Mouse (Mus musculus) kidney, adult 8-10 months (tissue): ENCODE results near the gene Bco2.
A peak's percentile ranks its signal among the peaks of the same experiment; 100 is the strongest.

Experiments
- DNase-seq, 2 experiments: peaks; one replicate each; pipeline ENCODE4 v3.0.0; 2022

The Bco2 gene

DNA sequence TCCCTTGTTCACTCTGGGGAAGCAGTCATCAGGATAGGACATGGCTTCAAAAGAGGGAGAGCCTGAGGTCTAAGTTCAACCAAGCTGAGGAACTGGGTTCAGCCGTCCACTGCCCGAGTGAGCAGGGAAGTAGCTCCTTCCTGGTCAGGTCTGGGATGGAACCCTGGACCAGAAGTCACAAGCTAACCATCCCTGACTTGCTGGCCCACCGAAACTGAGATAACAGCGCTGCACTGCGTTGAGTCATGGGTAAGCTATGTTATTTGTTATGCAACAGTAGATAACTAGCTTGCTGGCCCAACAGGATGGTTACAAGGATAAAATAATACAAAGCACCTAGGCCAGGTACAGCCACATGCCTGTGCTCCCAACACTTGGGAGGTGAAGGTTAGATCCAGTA lies 39.5 kb downstream of the Bco2 start:
- DNase-seq: no peak

DNA sequence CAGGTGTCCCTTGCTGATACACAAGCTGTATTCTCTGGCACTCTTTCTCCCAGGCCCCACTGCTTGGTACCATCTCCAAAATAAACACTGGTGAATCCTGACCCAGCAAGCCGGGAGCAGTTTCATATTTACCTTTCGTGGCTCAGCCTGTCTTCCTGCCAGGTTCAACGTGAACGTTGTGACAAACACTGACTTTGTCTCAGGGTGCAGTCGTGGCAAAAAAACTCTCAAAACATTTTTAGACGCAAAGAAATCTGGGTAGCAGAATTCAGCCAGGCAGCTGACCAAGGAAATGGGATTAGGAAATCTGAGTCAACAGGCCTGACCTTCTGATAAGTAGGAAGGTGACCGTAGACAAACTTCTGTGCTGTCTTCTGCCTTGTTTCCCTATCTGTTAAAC lies 47.4 kb downstream of the Bco2 start:
- no peak for DNase-seq

DNA sequence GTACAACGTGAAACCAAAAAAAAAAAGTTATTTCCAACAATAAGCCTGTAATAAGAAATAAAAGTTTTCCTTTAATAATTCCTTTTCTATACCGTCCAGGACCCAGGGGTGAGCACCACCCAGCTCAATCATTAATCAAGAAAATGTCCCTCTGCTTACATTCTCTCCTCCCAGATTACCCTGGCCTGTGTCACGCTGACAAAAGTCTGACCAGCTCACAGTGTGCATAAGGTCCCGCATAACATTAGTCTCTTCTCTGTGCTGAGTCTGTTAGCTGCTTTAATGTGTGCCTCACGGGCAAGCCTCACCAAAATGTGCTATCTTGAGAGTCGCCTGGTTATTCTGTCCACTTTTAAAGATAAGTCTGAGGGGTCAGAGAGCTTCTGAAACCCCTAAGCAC lies 49.6 kb downstream of the Bco2 start:
- no peak for DNase-seq

DNA sequence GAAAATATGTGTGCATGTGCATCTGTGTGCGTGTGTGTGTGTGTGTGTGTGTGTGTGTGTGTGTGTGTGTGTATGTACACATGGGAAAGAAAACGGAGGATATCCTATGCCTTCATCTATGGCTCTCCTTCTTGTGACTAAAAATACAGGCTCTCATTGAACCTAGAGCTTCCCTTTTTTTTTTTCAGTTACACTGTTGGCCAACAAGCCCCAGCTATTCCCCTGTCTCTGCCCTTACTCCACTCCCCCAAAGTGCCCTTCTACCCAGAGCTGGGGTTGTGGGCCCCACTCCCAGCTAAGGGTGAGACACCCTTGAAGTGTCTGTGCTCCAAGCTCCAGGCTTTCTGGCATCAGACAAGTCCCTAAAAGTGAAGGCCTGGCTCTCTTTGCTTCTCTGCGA lies 52.0 kb downstream of the Bco2 start:
- no peak for DNase-seq

- no peak for DNase-seq
Measured at GRCm38 (mm10) chr9:50500974-50501501, 53.9 kb downstream of the Bco2 start.

DNA sequence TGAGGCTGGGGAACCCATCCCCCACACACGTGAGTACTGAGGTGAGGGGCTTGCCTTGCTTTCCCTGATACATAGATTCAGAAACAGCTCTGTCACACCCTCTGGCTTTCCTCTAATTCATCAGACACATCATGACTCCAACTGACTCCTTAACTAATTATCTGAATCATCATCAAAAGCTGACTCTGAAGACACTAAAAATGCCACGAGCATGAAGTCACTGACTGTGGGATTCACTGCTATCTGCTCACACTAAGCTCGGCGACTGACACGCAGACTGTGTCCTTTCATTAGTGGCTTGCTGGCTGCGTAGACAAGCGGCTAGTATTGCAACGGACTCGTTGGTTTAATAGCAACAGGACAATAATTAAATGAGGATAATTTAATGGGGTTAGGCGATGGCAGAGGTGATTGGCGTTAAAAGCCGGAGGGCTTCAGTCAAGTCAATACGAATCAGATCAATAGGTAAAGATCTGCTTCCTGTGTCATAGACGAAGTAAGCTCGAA lies 54.5 kb downstream of the Bco2 start:
- DNase-seq: no peak

DNA sequence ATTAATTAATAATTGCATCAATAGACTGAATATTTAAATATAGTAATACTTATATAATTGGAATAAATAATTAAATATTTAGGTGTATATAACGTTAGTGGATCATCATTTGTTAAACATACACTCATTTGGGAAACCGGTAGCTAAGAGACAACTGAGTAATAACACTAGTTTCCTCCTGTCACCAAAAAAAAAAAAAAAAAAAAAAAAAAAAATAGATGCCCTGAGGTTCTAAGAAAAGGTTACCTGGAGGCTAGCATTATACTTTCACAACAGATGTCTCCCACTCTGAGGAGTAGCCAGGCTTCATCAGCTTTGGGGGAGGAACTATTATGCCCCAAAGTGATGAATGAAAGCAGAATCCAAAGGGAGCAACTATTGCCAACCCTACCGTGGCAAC lies 55.2 kb downstream of the Bco2 start:
- no peak for DNase-seq

DNA sequence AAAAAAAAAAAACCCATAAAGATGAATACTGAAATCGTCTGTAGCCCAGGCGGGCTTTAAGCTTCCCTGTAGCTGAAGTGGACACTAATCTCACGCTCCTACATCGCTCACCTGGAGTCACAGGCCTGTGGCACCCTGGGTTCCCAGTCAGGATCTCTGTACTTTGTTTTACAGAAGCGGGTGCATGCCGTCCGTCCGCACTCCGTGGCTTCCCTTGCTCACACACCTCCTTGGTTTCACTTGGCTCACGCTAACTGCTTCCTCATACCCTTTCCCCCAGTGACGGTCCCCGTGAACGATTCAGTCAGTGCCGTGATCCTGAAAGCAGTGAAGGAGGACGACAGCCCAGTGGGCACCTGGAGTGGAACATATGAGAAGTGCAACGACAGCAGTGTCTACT lies 56.2 kb downstream of the Bco2 start:
- DNase-seq: no peak

- no peak for DNase-seq
Measured at GRCm38 (mm10) chr9:50497536-50497935, 57.4 kb downstream of the Bco2 start.

- no peak for DNase-seq
Measured at GRCm38 (mm10) chr9:50497076-50497475, 57.9 kb downstream of the Bco2 start.

- DNase-seq: no peak
Measured at GRCm38 (mm10) chr9:50496546-50496945, 58.4 kb downstream of the Bco2 start.

- no peak for DNase-seq
Measured at GRCm38 (mm10) chr9:50496151-50496505, 58.9 kb downstream of the Bco2 start.

DNA sequence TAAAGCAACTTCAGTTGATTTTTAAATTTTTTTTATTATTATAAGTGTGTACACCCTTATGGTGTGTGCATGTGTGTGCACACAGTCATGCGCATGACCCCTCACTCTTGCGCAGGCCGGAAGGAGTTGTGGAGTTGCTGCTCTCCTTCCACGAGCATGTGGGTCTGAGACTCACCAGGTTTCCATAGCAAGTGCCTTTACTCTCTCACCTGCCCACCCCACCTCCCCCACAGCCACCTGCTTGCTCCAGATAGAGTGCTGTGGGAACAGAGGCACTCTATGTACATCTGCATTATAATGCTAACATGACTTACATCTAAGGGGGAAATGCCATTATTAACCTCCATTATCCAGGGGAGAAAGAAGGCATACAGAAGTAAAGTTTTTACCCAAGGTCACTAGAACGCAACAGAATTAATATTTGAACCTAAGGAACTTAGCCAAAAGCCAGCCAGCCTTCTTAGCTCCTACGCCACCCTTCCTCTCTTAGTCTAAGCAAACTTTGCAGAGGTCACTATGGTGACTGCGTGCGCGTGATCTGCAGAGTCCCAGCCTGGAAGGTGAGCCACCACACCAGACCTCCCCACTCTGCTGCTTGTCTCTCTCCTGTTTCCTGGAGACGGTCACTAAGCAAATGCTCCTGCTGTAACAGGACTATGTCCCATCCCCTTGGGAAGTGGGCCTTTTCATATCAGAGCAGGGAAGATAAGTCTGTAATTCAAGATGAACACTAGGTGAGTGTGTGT lies 59.4 kb downstream of the Bco2 start:
- peak in 1 of 2 experiments; percentile 11 for DNase-seq

DNA sequence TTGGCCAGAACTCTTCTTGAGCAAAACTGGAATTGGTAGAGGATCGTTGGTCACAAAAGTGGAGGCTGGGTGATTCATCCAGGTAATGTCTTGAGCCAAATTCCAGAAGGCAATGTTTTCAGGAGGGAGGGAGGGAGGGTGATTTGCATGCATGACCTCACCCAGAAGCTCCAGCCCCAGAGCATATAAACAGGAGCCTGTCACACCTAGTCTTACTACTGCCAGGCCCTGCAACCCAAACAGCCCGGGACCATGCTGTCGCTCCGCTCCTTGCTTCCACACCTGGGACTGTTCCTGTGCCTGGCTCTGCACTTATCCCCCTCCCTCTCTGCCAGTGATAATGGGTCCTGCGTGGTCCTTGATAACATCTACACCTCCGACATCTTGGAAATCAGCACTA lies 60.7 kb downstream of the Bco2 start, which contains the start of gene Plet1:
Gene Plet1, plus strand, starts transcription at position 215 of the 400 bp plus-strand sequence.
- peak in 1 of 2 experiments; percentile 23 for DNase-seq

DNA sequence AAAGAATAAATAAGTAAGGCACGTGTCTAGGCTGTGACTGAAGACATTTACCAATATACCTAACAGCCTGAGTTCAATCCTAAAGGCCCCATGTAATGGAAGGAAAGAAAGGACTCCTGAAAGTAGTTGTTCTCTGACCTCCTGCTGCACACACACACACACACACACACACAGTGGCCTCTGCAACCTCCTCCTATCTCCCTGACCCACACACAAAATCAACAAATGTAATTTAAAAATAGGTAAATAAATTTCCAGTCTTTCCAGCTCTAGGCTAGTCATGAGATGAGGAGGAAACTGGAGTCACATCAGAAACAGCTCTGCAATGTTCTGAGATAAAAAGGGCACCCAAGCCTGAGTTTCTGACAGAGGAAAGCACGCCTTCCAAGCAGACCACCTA lies 61.2 kb downstream of the Bco2 start:
- DNase-seq: no peak

- no peak for DNase-seq
Measured at GRCm38 (mm10) chr9:50491531-50492045, 63.4 kb downstream of the Bco2 start.

GRCm38 (mm10) chr9:50490836-50491235 lies 64.1 kb downstream of the Bco2 start:
- no peak for DNase-seq

DNA sequence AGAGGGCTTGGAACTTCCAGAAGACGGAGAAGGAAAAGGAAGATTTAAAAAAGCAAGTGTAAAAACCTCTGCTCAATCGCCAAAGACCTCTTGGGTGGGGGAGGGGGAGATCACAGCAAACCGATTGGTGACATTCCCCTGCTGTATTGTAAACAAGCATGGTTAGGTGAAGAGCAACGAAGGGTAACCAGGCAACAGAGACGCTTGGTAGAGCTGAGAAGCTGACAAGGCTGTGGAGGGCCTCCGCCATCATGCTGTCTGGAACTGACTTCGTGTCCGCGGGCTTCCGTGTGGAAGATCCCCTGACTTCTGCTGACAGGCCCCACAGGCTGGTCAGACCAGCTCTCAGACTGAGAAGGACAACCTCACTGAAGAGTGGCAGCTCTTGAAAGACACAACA lies 69.5 kb downstream of the Bco2 start:
- no peak for DNase-seq
